Mouse (Mus musculus) mature B cell (primary cell): ENCODE data around the gene Sec14l4.
"Not testable (repeated sequence)": the region's sequence is repeated elsewhere in the genome, so short reads cannot be mapped to it uniquely, and the experiment has no call there.

ENCODE experiments used
- in situ Hi-C: fragments of 300-500 bp; cut with MboI; formaldehyde crosslinking; loops from 2 replicates; pipeline ENCODE4 v1.14.3; 2019

Gene Sec14l4

GRCm38 (mm10) chr11:4031126-4031941, at the start of gene Sec14l4:
Sec14l4 (plus strand) TSS chr11:4031462.
- in situ Hi-C loops = no loop called here

GRCm38 (mm10) chr11:3981536-3981935, 49.7 kb upstream of the Sec14l4 start:
- in situ Hi-C loops = no loop called here

- in situ Hi-C loops = no loop called here
Observed at GRCm38 (mm10) chr11:3982275-3983209, 48.7 kb upstream of the Sec14l4 start.

GRCm38 (mm10) chr11:3983291-3983862, 47.9 kb upstream of the Sec14l4 start, which contains the start of gene Gal3st1:
Gal3st1 (plus strand) TSS chr11:3983636.
- in situ Hi-C loops = no loop called here

- in situ Hi-C loops = no loop called here
Observed at GRCm38 (mm10) chr11:3983863-3984745, 47.2 kb upstream of the Sec14l4 start.

- in situ Hi-C loops = no loop called here
Observed at GRCm38 (mm10) chr11:3989748-3990147, 41.5 kb upstream of the Sec14l4 start.

GRCm38 (mm10) chr11:3993132-3993531, 38.1 kb upstream of the Sec14l4 start:
- in situ Hi-C loops = no loop called here

GRCm38 (mm10) chr11:3993914-3994313, 37.3 kb upstream of the Sec14l4 start:
- in situ Hi-C loops = no loop called here

- in situ Hi-C loops = no loop called here
Observed at GRCm38 (mm10) chr11:3995511-3995910, 35.8 kb upstream of the Sec14l4 start.

GRCm38 (mm10) chr11:3996840-3997239, 34.4 kb upstream of the Sec14l4 start:
- in situ Hi-C loops = no loop called here

- in situ Hi-C loops = no loop called here
Observed at GRCm38 (mm10) chr11:3997978-3998720, 33.1 kb upstream of the Sec14l4 start.

- in situ Hi-C loops = no loop called here
Observed at GRCm38 (mm10) chr11:3999547-3999946, 31.7 kb upstream of the Sec14l4 start.

GRCm38 (mm10) chr11:4001603-4002002, 29.7 kb upstream of the Sec14l4 start:
- in situ Hi-C loops = no loop called here

GRCm38 (mm10) chr11:4005220-4005805, 25.9 kb upstream of the Sec14l4 start:
- in situ Hi-C loops = no loop called here

- in situ Hi-C loops = no loop called here
Observed at GRCm38 (mm10) chr11:4006462-4006861, 24.8 kb upstream of the Sec14l4 start.

- in situ Hi-C loops = no loop called here
Observed at GRCm38 (mm10) chr11:4012616-4013015, 18.6 kb upstream of the Sec14l4 start.

- in situ Hi-C loops = not testable (repeated sequence)
Observed at GRCm38 (mm10) chr11:4015796-4016195, 15.5 kb upstream of the Sec14l4 start.

- in situ Hi-C loops = not testable (repeated sequence)
Observed at GRCm38 (mm10) chr11:4022111-4022510, 9.2 kb upstream of the Sec14l4 start.

GRCm38 (mm10) chr11:4023321-4023720, 7.9 kb upstream of the Sec14l4 start:
- in situ Hi-C loops = no loop called here

GRCm38 (mm10) chr11:4027066-4027465, 4.2 kb upstream of the Sec14l4 start:
- in situ Hi-C loops = no loop called here
